Comparison of ENCODE assay signal across 8 mouse cellular contexts in genomic region chr11:120150440-120151112, GRCm38 (mm10). TPM values are rescaled to one million over a fixed set of nuclear protein-coding genes. Genes with fewer than 3 reads are reported as not detected.
A peak's percentile ranks its signal among the peaks of the same experiment; 100 is the strongest.
DNase-seq lines count a peak whose midpoint lies in the region; ATAC-seq and TF ChIP-seq lines count a peak whose summit lies in the region.

No protein-coding gene starts in this region.

- H3K9me3 ChIP-seq in ES-E14 (ENCODE audit: control insufficient read depth, insufficient read depth, low read depth, low read length), result no peaks in the 10 kb centered on the region
- peaks cover 2% of the 10 kb centered on the region; the same call in 1 of the 2 replicates for H3K9me3 ChIP-seq in embryonic facial prominence, embryonic 13.5 days
- no peaks in the 10 kb centered on the region for H3K9me3 ChIP-seq in hindbrain, embryonic 14.5 days (ENCODE audit: control insufficient read depth, low read length)
- H3K9me3 ChIP-seq in lung, embryonic 15.5 days, result no peaks in the 10 kb centered on the region
- H3K9me3 ChIP-seq in neural tube, embryonic 14.5 days (ENCODE audit: control insufficient read depth, low read length), result no peaks in the 10 kb centered on the region

- H3K27ac ChIP-seq in ES-E14 (ENCODE audit: insufficient read depth, low read depth, low read length, poor library complexity, severe bottlenecking), result peak overlapping the region; percentile 38; the same call in 1 of the 2 replicates
- peak overlapping the region; percentile 55; the same call in 1 of the 2 replicates for H3K27ac ChIP-seq in embryonic facial prominence, embryonic 13.5 days
- H3K27ac ChIP-seq in hindbrain, embryonic 14.5 days, result peak overlapping the region; percentile 83
- H3K27ac ChIP-seq in lung, embryonic 15.5 days, result peak overlapping the region; percentile 60
- peak overlapping the region; percentile 83 for H3K27ac ChIP-seq in neural tube, embryonic 14.5 days (ENCODE audit: low read depth, low read length)

- H3K4me2 ChIP-seq in embryonic facial prominence, embryonic 13.5 days, result peak overlapping the region; percentile 82
- peak overlapping the region; percentile 87 for H3K4me2 ChIP-seq in hindbrain, embryonic 14.5 days (replicated peaks)
- H3K4me2 ChIP-seq in lung, embryonic 15.5 days, result peak overlapping the region; percentile 67
- H3K4me2 ChIP-seq in neural tube, embryonic 14.5 days (ENCODE audit: low read depth, low read length), result peak overlapping the region; percentile 80

- WGBS in embryonic facial prominence, embryonic 13.5 days, result under 1% methylated on average over 44 of the region's 44 CpGs
- WGBS in hindbrain, embryonic 14.5 days, result under 1% methylated on average over 44 of the region's 44 CpGs
- WGBS in lung, embryonic 15.5 days, result under 1% methylated on average over 44 of the region's 44 CpGs
- WGBS in neural tube, embryonic 14.5 days, result under 1% methylated on average over 44 of the region's 44 CpGs

- peak; percentile 52 for DNase-seq in kidney, adult 18-20 months
- DNase-seq in kidney, postnatal 14 days, result no peak
- DNase-seq in ES-E14 (ENCODE audit: low read depth, low spot score), result no peak
- DNase-seq in hindbrain, embryonic 14.5 days (ENCODE audit: low spot score), result peak; percentile 52
- no peak for DNase-seq in cerebellum, adult 8-10 months

- peaks cover 7 to 13% of the 10 kb centered on the region in 2 experiments; a peak in 3 of 4 replicates for H3K4me1 ChIP-seq in ES-E14 (ENCODE audit: control insufficient read depth in 2 of 2, insufficient read depth in 2 of 2, low read length in 2 of 2, poor library complexity in 1 of 2)
- H3K4me1 ChIP-seq in embryonic facial prominence, embryonic 13.5 days, result peaks cover 25% of the 10 kb centered on the region
- peaks cover 16% of the 10 kb centered on the region for H3K4me1 ChIP-seq in hindbrain, embryonic 14.5 days (replicated peaks; ENCODE audit: control insufficient read depth, insufficient read depth, low read length)
- H3K4me1 ChIP-seq in lung, embryonic 15.5 days, result peaks cover 21% of the 10 kb centered on the region
- H3K4me1 ChIP-seq in neural tube, embryonic 14.5 days (ENCODE audit: control insufficient read depth, insufficient read depth, low read length), result peaks cover 16% of the 10 kb centered on the region

- H3K27me3 ChIP-seq in embryonic facial prominence, embryonic 13.5 days, result no peaks in the 10 kb centered on the region
- no peaks in the 10 kb centered on the region for H3K27me3 ChIP-seq in hindbrain, embryonic 14.5 days (ENCODE audit: control insufficient read depth, insufficient read depth, low read length)
- no peaks in the 10 kb centered on the region for H3K27me3 ChIP-seq in lung, embryonic 15.5 days
- no peaks in the 10 kb centered on the region for H3K27me3 ChIP-seq in neural tube, embryonic 14.5 days (ENCODE audit: control insufficient read depth, insufficient read depth, low read length)

- in situ Hi-C loops in ES-E14 (cut with MboI; ENCODE audit: low sequenced_read_pairs in 2 of 2, unreplicated experiment in 2 of 2), result no loop called here

- ATAC-seq in embryonic facial prominence, embryonic 13.5 days (ENCODE audit: insufficient number of reproducible peaks, insufficient read depth, low FRiP score, low TSS enrichment, low read depth), result peak; percentile 21; the same call in 1 of the 2 replicates
- no peak; the same call in 1 of the 2 replicates for ATAC-seq in hindbrain, embryonic 14.5 days (ENCODE audit: low FRiP score)
- peak; percentile 47 for ATAC-seq in lung, embryonic 15.5 days (ENCODE audit: borderline replicate concordance, extremely low read depth, low FRiP score, low TSS enrichment)
- ATAC-seq in neural tube, embryonic 14.5 days (ENCODE audit: low read depth), result peak; percentile 50; the same call in 1 of the 2 replicates

- H3K9ac ChIP-seq in ES-E14 (ENCODE audit: insufficient read depth, low read depth, low read length, poor library complexity, severe bottlenecking), result peak overlapping the region; percentile 91
- peak overlapping the region; percentile 79 for H3K9ac ChIP-seq in embryonic facial prominence, embryonic 13.5 days
- H3K9ac ChIP-seq in hindbrain, embryonic 14.5 days, result peak overlapping the region; percentile 88
- peak overlapping the region; percentile 71 for H3K9ac ChIP-seq in lung, embryonic 15.5 days
- H3K9ac ChIP-seq in neural tube, embryonic 14.5 days (replicated peaks; ENCODE audit: low read depth, low read length), result peak overlapping the region; percentile 75

- H3K36me3 ChIP-seq in ES-E14 (ENCODE audit: control insufficient read depth, insufficient read depth, low read length, poor library complexity, severe bottlenecking), result 0 out of 2 replicates have a peak, but pooled peaks cover under 1% of the 10 kb centered on the region
- H3K36me3 ChIP-seq in embryonic facial prominence, embryonic 13.5 days, result peaks cover 4% of the 10 kb centered on the region; the same call in 1 of the 2 replicates
- H3K36me3 ChIP-seq in hindbrain, embryonic 14.5 days (replicated peaks; ENCODE audit: control insufficient read depth, insufficient read depth), result no peaks in the 10 kb centered on the region; the same call in 1 of the 2 replicates
- H3K36me3 ChIP-seq in lung, embryonic 15.5 days, result no peaks in the 10 kb centered on the region
- 0 out of 2 replicates have a peak, but pooled peaks cover 3% of the 10 kb centered on the region for H3K36me3 ChIP-seq in neural tube, embryonic 14.5 days (ENCODE audit: control insufficient read depth, insufficient read depth, low read length)

- peak overlapping the region; percentile 79 to 99 for H3K4me3 ChIP-seq in ES-E14 (ENCODE audit: insufficient read depth in 1 of 2, low read depth in 1 of 2, low read length in 2 of 2, poor library complexity in 1 of 2, severe bottlenecking in 1 of 2)
- H3K4me3 ChIP-seq in embryonic facial prominence, embryonic 13.5 days, result peak overlapping the region; percentile 60
- H3K4me3 ChIP-seq in hindbrain, embryonic 14.5 days (replicated peaks; ENCODE audit: low read length), result peak overlapping the region; percentile 89
- H3K4me3 ChIP-seq in lung, embryonic 15.5 days, result peak overlapping the region; percentile 84
- peak overlapping the region; percentile 88 for H3K4me3 ChIP-seq in neural tube, embryonic 14.5 days (ENCODE audit: low read depth, low read length)

TF ChIP-seq in ES-E14, 5 proteins besides CTCF, POLR2A, EP300 and RAD21:
- no peak for TF ChIP-seq ZC3H11A (IDR thresholded peaks at IDR 0.05; ENCODE audit: borderline replicate concordance, low read depth, low read length)
- no peak for TF ChIP-seq HCFC1 (IDR thresholded peaks at IDR 0.05; ENCODE audit: borderline replicate concordance, insufficient read depth, low read length)
- no peak for TF ChIP-seq ZNF384 (IDR thresholded peaks at IDR 0.05; ENCODE audit: low read depth, low read length)
- no peak for TF ChIP-seq MAFK (IDR thresholded peaks at IDR 0.05; ENCODE audit: insufficient read depth, low read depth, low read length)
- TF ChIP-seq CHD2 (IDR thresholded peaks at IDR 0.05; ENCODE audit: low read depth, low read length), result no peak

RNA-seq across cellular contexts. Expression of gene Slc38a10, which starts 0.6 kb away (rescaled TPM):
- 146 and 216 TPM in 2 replicates for total RNA-seq in ES-E14 (2012; rRNA removed)
- polyA plus RNA-seq in embryonic facial prominence, embryonic 13.5 days (2015; fragmentation: Nextera tagmentation; extraction: Ambion mirVana), result 92.9 and 94.5 TPM in 2 replicates
- polyA plus RNA-seq in hindbrain, embryonic 14.5 days (2014; fragmentation: Nextera tagmentation; extraction: Ambion mirVana), result 92.9 and 93.8 TPM in 2 replicates
- 91.2 and 92.1 TPM in 2 replicates for polyA plus RNA-seq in lung, embryonic 15.5 days (2015; fragmentation: Nextera tagmentation; extraction: Ambion mirVana)
- polyA plus RNA-seq in neural tube, embryonic 14.5 days (2014; fragmentation: Nextera tagmentation; extraction: Ambion mirVana), result 78.8 and 90.6 TPM in 2 replicates

RNA-seq across cellular contexts. Expression of gene Ndufaf8, which starts 51.8 kb away (rescaled TPM):
- 48.8 and 49.3 TPM in 2 replicates for total RNA-seq in ES-E14 (2012; rRNA removed)
- polyA plus RNA-seq in embryonic facial prominence, embryonic 13.5 days (2015; fragmentation: Nextera tagmentation; extraction: Ambion mirVana), result 76.5 and 79.2 TPM in 2 replicates
- polyA plus RNA-seq in hindbrain, embryonic 14.5 days (2014; fragmentation: Nextera tagmentation; extraction: Ambion mirVana), result 47.5 and 62.8 TPM in 2 replicates
- polyA plus RNA-seq in lung, embryonic 15.5 days (2015; fragmentation: Nextera tagmentation; extraction: Ambion mirVana), result 68.0 and 75.9 TPM in 2 replicates
- 49.1 and 61.5 TPM in 2 replicates for polyA plus RNA-seq in neural tube, embryonic 14.5 days (2014; fragmentation: Nextera tagmentation; extraction: Ambion mirVana)

RNA-seq across cellular contexts. Expression of gene Tepsin, which starts 52.0 kb away (rescaled TPM):
- 26.5 and 37.1 TPM in 2 replicates for total RNA-seq in ES-E14 (2012; rRNA removed)
- 19.5 and 20.5 TPM in 2 replicates for polyA plus RNA-seq in embryonic facial prominence, embryonic 13.5 days (2015; fragmentation: Nextera tagmentation; extraction: Ambion mirVana)
- 17.7 and 20.1 TPM in 2 replicates for polyA plus RNA-seq in hindbrain, embryonic 14.5 days (2014; fragmentation: Nextera tagmentation; extraction: Ambion mirVana)
- 12.2 and 14.2 TPM in 2 replicates for polyA plus RNA-seq in lung, embryonic 15.5 days (2015; fragmentation: Nextera tagmentation; extraction: Ambion mirVana)
- polyA plus RNA-seq in neural tube, embryonic 14.5 days (2014; fragmentation: Nextera tagmentation; extraction: Ambion mirVana), result 20.7 and 21.1 TPM in 2 replicates

Comparison
In these comparisons a context has a peak if more than half of its experiments do, and no peak if none do; other contexts are left out.
1. DNase-seq: peak in kidney, adult 18-20 months (single experiment) and hindbrain, embryonic 14.5 days (single experiment); none in kidney, postnatal 14 days (single experiment), ES-E14 (single experiment) and cerebellum, adult 8-10 months (single experiment).
2. Peak in every context shown above with its lines, with median percentiles within 50 percentile points of each other: H3K27ac ChIP-seq, H3K4me3 ChIP-seq, H3K9ac ChIP-seq and H3K4me2 ChIP-seq.